Mouse (Mus musculus): ENCODE measurements around the gene Epn2.
A peak's percentile ranks its signal among the peaks of the same experiment; 100 is the strongest.

DNA sequence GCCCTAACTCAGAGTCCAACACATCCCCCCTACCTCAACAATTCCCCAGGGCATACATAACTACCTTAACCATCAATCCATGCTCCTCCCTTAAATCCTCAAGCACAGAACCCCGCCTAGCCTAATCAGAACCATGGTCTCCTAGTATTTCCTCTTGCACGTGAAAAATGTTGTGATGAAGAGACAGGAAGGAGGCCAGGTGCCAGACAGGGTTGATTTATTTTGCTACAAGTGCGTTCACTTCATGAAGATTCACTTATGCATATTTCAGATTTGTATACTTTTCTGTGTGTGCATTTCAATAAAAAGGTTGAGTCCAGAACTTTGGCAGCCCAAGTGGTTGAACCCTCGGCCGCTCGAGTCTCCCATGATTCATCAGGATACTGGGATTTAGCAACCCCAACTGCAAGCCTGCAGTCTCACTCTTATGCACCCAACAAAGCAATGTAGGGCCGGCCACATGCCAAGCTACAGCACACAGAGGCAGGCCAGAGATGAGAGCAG is 443 bp upstream of the Epn2 start:
- TF ChIP-seq CTCF (conservative IDR thresholded peaks at IDR 0.05 in 1 of 2, IDR thresholded peaks at IDR 0.05 in 1 of 2; ENCODE audit: low read depth in 2 of 2, low read length in 2 of 2) (no peak), MAFK (IDR thresholded peaks at IDR 0.05; ENCODE audit: insufficient replicate concordance, low read length) (no peak), UBTF (IDR thresholded peaks at IDR 0.05; ENCODE audit: low read depth, low read length) (no peak), MAZ (IDR thresholded peaks at IDR 0.05; ENCODE audit: low read depth, low read length) (no peak), PAX5 (IDR thresholded peaks at IDR 0.05; ENCODE audit: low read length) (no peak), CHD2 (IDR thresholded peaks at IDR 0.05; ENCODE audit: low read length) (no peak), E2F4 (IDR thresholded peaks at IDR 0.05; ENCODE audit: insufficient replicate concordance, low read depth, low read length) (0 out of 2 replicates have a peak, but pooled peaks have one; percentile 4), ZNF384 (IDR thresholded peaks at IDR 0.05; ENCODE audit: low read depth, low read length) (no peak), EP300 (IDR thresholded peaks at IDR 0.05; ENCODE audit: low read length) (no peak), RCOR1 (conservative IDR thresholded peaks at IDR 0.05; ENCODE audit: low read depth, low read length) (no peak)

Data from CH12.LX (cell line).